36 mouse cellular contexts compared by ENCODE assay signal in genomic region chr9:100896111-100896510, GRCm38 (mm10).
"Had no signal": no experiment of that assay in that cellular context is flagged by ENCODE, and none has a peak within 500 bp of the region (broad histone marks: within the 10 kb centered on the region; RNA-seq: fewer than 3 reads in every experiment).

No protein-coding gene starts in this region.

- H3K27me3 ChIP-seq: heart, embryonic 12.5 days; heart, embryonic 13.5 days; heart, embryonic 15.5 days; hindbrain, embryonic 12.5 days; hindbrain, embryonic 13.5 days; hindbrain, embryonic 15.5 days; intestine, embryonic 15.5 days; kidney, embryonic 15.5 days had no signal

- H3K27ac ChIP-seq: heart, embryonic 10.5 days; heart, embryonic 13.5 days; heart, embryonic 15.5 days; hindbrain, embryonic 10.5 days; hindbrain, embryonic 12.5 days; hindbrain, embryonic 13.5 days; hindbrain, embryonic 14.5 days; hindbrain, embryonic 15.5 days; hindbrain, postnatal 0 days; intestine, embryonic 15.5 days; kidney, embryonic 15.5 days; kidney, postnatal 0 days; layer of hippocampus, adult 2 months; left cerebral cortex, adult 2 months had no signal

- H3K9me3 ChIP-seq: heart, embryonic 10.5 days; heart, embryonic 12.5 days; heart, embryonic 13.5 days; heart, embryonic 15.5 days; hindbrain, embryonic 10.5 days; hindbrain, embryonic 12.5 days; hindbrain, embryonic 13.5 days; hindbrain, embryonic 15.5 days; intestine, embryonic 15.5 days; kidney, embryonic 15.5 days had no signal

- H3K4me3 ChIP-seq: heart, embryonic 10.5 days; heart, embryonic 12.5 days; heart, embryonic 13.5 days; heart, embryonic 15.5 days; hindbrain, embryonic 10.5 days; hindbrain, embryonic 12.5 days; hindbrain, embryonic 13.5 days; hindbrain, embryonic 15.5 days; intestine, embryonic 15.5 days; kidney, embryonic 15.5 days; layer of hippocampus, adult 2 months; left cerebral cortex, adult 2 months had no signal

- ATAC-seq: hindbrain, embryonic 16.5 days; hindbrain, postnatal 0 days; inflammation-experienced regulatory T-cells, adult 6 months; intestine, embryonic 15.5 days; intestine, embryonic 16.5 days; intestine, postnatal 0 days had no signal

- H3K9ac ChIP-seq: heart, embryonic 12.5 days; heart, embryonic 13.5 days; heart, embryonic 15.5 days; hindbrain, embryonic 12.5 days; hindbrain, embryonic 13.5 days; hindbrain, embryonic 14.5 days; hindbrain, embryonic 15.5 days; intestine, embryonic 15.5 days; kidney, embryonic 15.5 days had no signal

- H3K4me1 ChIP-seq: heart, embryonic 10.5 days; heart, embryonic 12.5 days; heart, embryonic 13.5 days; heart, embryonic 15.5 days; hindbrain, embryonic 10.5 days; hindbrain, embryonic 12.5 days; hindbrain, embryonic 13.5 days; hindbrain, embryonic 15.5 days; intestine, embryonic 15.5 days; kidney, embryonic 15.5 days had no signal

- DNase-seq: heart, postnatal 10 days; heart, postnatal 14 days; heart, postnatal 36 days; heart, postnatal 4 days; kidney, adult 11 months; kidney, adult 18-20 months; kidney, adult 2 months; kidney, adult 8-10 months; kidney, adult 9 months; kidney, postnatal 10 days; kidney, postnatal 14 days; kidney, postnatal 25 days; kidney, postnatal 36 days; kidney, postnatal 4 days; layer of hippocampus, adult 9-11 months; layer of hippocampus, postnatal 36 days had no signal

- H3K4me2 ChIP-seq: heart, embryonic 11.5 days; heart, embryonic 12.5 days; heart, embryonic 13.5 days; heart, embryonic 15.5 days; hindbrain, embryonic 12.5 days; hindbrain, embryonic 13.5 days; hindbrain, embryonic 14.5 days; hindbrain, embryonic 15.5 days; intestine, embryonic 15.5 days; kidney, embryonic 15.5 days had no signal

- H3K36me3 ChIP-seq: hindbrain, embryonic 12.5 days; hindbrain, embryonic 15.5 days; intestine, embryonic 15.5 days had no signal
